Mouse (Mus musculus) E14TG2a.4 (cell line): ENCODE results near the gene Hrh3.

ENCODE experiments used
- CTCF ChIP-seq: conservative IDR thresholded peaks from 2 replicates; pipeline ENCODE4 v1.5.1; 2014; ENCODE audit warnings: low read length
- NANOG ChIP-seq: IDR thresholded peaks from 2 replicates; pipeline ENCODE4 v1.6.1; 2014; ENCODE audit warnings: borderline replicate concordance, low read length, mixed read lengths

DNA sequence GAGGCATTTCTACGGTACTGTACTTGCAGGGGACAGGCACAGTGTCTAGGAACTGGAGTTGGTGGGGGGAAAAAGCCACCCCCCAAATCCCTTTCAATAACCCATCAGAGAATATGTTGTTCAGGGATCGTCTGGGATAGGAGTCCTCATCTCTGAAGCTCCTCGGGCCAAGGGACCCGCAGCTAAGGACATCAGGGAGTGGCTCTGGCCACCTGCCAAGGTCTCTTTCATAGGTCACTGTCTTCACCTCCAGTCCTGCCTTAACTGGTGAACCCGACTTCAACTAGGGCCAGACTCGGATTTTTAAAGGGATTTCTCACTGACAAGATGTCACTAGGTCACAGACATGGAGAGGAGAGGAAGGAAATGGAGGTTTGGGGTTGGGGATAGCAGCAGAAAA is 4.0 kb upstream of the Hrh3 start:
- TF ChIP-seq CTCF, result no peak
- no peak for TF ChIP-seq NANOG
